Mouse (Mus musculus) thymus, postnatal 36 days (tissue): ENCODE data around the gene Pon3.
"Not testable (repeated sequence)": the region's sequence is repeated elsewhere in the genome, so short reads cannot be mapped to it uniquely, and the experiment has no call there.

Source experiments
- DNase-seq, 2 experiments: peaks; one replicate each; pipeline ENCODE4 v3.0.0; 2022; ENCODE audit warnings: mixed read lengths in 2 of 2

The Pon3 gene

GRCm38 (mm10) chr6:5245926-5246325 lies 10.2 kb downstream of the Pon3 start:
- no peak for DNase-seq

GRCm38 (mm10) chr6:5238799-5239198 lies 17.3 kb downstream of the Pon3 start:
- no peak for DNase-seq

- DNase-seq, result no peak
Measured at GRCm38 (mm10) chr6:5237510-5237909, 18.6 kb downstream of the Pon3 start.

GRCm38 (mm10) chr6:5236843-5237371 lies 19.2 kb downstream of the Pon3 start:
- DNase-seq, result no peak

- no peak for DNase-seq
Measured at GRCm38 (mm10) chr6:5234563-5234962, 21.5 kb downstream of the Pon3 start.

- no peak for DNase-seq
Measured at GRCm38 (mm10) chr6:5233812-5234211, 22.3 kb downstream of the Pon3 start.

GRCm38 (mm10) chr6:5232022-5232421 lies 24.1 kb downstream of the Pon3 start:
- no peak for DNase-seq

- DNase-seq, result no peak
Measured at GRCm38 (mm10) chr6:5230261-5230660, 25.8 kb downstream of the Pon3 start.

GRCm38 (mm10) chr6:5223551-5223950 lies 32.5 kb downstream of the Pon3 start:
- not testable (repeated sequence) for DNase-seq

- no peak for DNase-seq
Measured at GRCm38 (mm10) chr6:5222080-5222479, 34.0 kb downstream of the Pon3 start.

- no peak for DNase-seq
Measured at GRCm38 (mm10) chr6:5218190-5218589, 37.9 kb downstream of the Pon3 start.

GRCm38 (mm10) chr6:5207817-5208216 lies 48.3 kb downstream of the Pon3 start:
- no peak for DNase-seq

- DNase-seq, result no peak
Measured at GRCm38 (mm10) chr6:5199916-5200315, 56.2 kb downstream of the Pon3 start.

- no peak for DNase-seq
Measured at GRCm38 (mm10) chr6:5199376-5199905, 56.6 kb downstream of the Pon3 start.

GRCm38 (mm10) chr6:5198590-5198989 lies 57.5 kb downstream of the Pon3 start:
- DNase-seq, result no peak

GRCm38 (mm10) chr6:5193693-5194092 lies 62.4 kb downstream of the Pon3 start, which contains the start of gene Pon1:
Gene Pon1 (minus strand): TSS chr6:5193946.
- no peak for DNase-seq

- DNase-seq, result no peak
Measured at GRCm38 (mm10) chr6:5190761-5191160, 65.3 kb downstream of the Pon3 start.

- DNase-seq, result no peak
Measured at GRCm38 (mm10) chr6:5189507-5189906, 66.6 kb downstream of the Pon3 start.

GRCm38 (mm10) chr6:5188938-5189337 lies 67.1 kb downstream of the Pon3 start:
- DNase-seq, result no peak

GRCm38 (mm10) chr6:5188036-5188435 lies 68.0 kb downstream of the Pon3 start:
- DNase-seq, result no peak

GRCm38 (mm10) chr6:5187586-5187985 lies 68.5 kb downstream of the Pon3 start:
- no peak for DNase-seq

- DNase-seq, result no peak
Measured at GRCm38 (mm10) chr6:5186229-5186950, 69.7 kb downstream of the Pon3 start.

GRCm38 (mm10) chr6:5180645-5181044 lies 75.4 kb downstream of the Pon3 start:
- no peak for DNase-seq

GRCm38 (mm10) chr6:5179189-5179588 lies 76.9 kb downstream of the Pon3 start:
- DNase-seq, result no peak
